Mouse (Mus musculus) kidney, adult 10 weeks (tissue): ENCODE measurements around the gene Fam184b. TPM values are rescaled to one million over a fixed set of nuclear protein-coding genes. Genes with fewer than 3 reads are reported as not detected.

ENCODE experiments used
- polyA plus RNA-seq: library from polyadenylated mRNA; stranded (reverse); fragments of 350-450 nt; fragmentation: Illumina TruSeq; extraction: RNeasy Lipid Tissue Mini Kit (QIAGEN cat#74804); gene quantifications from one replicate; pipeline ENCODE4 v1.2.3, GENCODE M21; 2014; ENCODE audit warnings: low read depth, low replicate concordance

The Fam184b gene
- 0.24 TPM for polyA plus RNA-seq

DNA sequence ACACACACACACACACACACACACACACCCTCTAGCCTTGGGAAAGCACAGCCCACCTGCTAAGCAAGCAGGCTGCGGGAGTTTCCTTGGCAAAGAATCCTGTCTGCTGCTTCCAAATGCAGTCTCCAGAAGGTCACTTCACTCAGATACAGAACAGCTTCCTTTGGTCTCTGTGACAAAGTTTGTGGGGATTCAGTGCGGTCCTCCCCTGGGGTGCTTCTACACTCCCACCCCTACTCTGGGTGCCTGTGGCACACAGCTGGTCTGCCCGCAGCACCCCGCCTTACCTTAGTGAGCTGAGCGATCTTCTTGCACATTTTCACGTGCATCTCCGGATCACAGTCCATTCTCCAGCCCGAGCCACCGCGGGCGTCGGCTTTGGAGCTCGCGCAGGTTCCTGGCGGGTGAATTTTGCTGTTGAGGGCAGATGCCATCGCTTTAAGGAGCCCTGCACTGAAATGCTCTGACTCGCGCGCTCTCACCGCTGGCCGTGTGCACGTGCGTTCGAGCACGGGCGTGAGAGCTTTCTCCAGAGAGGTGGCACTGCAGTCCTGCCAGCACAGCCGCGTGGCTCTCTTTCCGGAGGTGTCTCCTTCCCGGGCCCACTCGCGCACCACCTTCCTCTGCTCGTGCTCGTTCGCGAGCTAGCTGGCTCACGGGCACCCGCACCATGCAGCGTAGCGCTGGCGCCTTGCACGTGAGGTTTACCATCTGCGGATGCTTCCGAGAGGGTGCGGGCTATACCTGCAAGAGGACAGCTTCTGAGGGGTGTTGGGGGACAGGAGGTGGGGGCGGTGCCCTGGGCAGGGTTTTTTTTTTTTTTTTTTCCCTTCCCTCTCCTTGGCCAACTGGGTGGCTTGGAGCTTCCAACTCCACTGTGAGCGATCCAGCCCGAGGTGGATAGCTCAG, at the start of gene Fam184b:
Gene Fam184b (minus strand): TSS at position 809 of the 909 bp plus-strand sequence.

DNA sequence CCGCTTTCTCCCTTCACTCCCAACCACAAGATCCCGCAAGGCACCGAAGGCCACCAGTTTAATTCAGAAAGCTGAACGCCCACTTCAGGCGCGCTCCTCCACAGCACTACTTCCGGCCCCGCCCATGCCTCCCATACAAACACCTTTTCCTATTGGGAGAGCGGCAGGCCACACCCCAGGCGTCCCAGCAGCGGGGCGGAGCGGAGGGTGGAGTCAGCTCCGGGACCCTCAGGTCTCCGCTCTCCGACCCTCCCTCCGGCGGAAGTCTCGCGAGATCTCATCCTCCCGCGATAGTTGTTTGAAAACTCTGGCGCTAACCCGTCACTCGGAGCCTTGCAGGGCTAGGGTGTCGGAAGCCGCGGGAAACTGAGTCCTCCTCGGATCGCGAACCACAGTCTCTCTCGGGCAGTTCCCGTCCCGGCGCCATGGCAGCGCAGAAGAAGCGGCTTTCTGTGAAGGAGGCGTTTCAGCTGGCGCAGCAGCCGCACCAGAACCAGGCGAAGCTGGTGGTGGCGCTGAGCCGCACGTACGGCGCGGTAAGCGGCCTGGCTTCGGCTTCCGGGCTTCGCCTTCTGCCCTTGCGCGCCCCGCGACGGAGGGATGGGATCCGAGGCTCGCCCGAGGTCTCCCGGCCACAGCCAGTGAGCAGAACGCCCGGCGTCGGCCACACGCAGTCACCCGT, 30.3 kb upstream of the Fam184b start, which contains the start of gene Ncapg:
Gene Ncapg (plus strand): TSS at position 322 of the 682 bp plus-strand sequence.

DNA sequence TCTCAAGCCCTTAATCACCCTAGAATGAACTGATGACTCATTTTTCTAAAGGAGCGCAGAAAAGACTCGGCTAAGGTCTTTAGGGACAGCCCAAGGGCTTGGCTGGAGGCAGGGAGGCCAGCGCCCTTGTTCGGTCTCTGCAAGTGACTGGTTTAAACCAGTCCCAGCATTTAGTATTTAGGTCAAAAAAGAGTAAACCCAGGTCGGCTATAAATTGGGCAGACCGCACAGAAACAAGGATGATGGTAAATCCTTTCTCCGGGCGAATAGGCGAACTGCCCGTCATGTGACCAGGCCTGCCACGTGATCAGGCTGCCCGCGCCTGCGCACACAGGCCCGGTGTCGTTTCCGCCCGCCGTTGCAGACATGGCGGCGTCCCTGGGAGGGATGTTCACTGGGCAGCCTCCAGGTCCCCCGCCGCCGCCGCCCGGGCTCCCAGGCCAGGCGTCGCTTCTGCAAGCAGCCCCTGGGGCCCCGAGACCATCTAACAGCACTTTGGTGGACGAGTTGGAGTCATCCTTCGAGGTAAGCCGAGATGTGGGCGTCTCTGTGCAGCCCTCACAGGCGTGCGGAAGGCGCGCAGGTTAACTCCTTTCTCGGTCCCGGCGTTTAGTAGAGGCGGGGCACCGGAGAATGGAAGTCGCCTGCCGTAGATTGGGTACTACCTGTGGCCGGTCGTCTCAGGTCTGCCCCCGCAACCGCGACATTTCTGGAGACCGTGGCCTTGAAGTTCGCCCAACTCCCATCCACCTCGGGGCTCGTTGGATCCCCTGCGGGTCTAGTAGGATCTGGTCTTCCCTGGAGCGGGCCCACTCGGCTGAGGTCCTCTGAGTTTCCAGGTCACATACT, 119.2 kb downstream of the Fam184b start, which contains the start of gene Med28:
Gene Med28 (plus strand): TSS at position 270 of the 849 bp plus-strand sequence.

DNA sequence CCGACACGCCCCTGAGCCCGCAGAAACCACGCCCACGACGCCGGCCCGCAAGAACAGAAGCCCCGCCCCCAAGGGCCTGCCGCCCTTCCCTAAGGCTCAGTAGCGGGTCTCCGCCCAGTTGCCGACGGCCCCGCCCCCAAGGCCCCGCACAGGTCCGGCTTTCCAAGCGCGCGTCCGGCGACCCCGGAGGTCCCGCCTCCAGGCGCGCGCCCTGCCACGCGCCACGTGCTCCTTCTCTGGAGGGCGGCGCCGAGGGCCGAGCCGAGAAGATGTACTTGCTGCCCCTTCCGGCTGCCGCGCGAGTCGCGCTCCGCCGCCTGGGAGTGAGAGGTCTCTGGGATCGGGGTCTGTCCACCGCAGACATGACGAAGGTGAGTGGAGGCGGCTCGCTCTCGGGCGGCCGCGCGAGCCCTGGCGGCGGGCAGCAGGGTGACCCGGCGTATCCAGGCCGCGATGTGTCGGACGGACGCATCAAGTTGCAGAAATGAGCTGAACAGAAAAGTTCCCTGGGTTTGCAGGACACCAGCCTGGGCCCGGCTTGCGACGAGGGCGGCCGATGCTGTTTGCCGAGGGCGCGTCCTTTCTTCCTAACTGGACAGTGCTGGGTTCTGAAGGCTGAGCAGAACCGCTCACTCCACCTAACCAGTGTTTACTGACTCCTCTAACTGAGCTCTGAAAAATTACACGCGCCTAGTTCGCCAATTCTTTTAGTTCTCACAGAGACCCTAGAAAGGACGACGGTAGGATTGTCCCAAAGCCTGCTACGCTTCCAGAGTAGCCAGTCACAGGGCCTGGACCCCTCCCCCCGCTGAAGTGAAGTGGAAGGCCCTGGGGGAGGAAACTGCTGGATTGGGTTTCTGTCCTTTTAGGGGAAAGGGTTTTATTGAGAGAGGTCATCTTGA, 146.0 kb downstream of the Fam184b start, which contains the start of gene Lap3:
Gene Lap3 (plus strand): TSS at position 184 of the 902 bp plus-strand sequence.

Other genes starting within 250 kb of the Fam184b start
- gene Qdpr, start 189.4 kb downstream of the Fam184b start, polyA plus RNA-seq, result 365 TPM
- gene Clrn2, start 185.9 kb downstream of the Fam184b start, polyA plus RNA-seq, result not detected
- gene Lap3, start 146.2 kb downstream of the Fam184b start, polyA plus RNA-seq, result 308 TPM
- 128 TPM for gene Med28, start 119.4 kb downstream of the Fam184b start, polyA plus RNA-seq
- gene Ncapg, start 30.3 kb upstream of the Fam184b start, polyA plus RNA-seq, result 0.73 TPM
- gene Lcorl, start 218.0 kb upstream of the Fam184b start, polyA plus RNA-seq, result 31.2 TPM